Mouse (Mus musculus) C2C12 (cell line): ENCODE results near the gene Ier5. TPM values are rescaled to one million over a fixed set of nuclear protein-coding genes. Genes with fewer than 3 reads are reported as not detected.

Experiments
- H3K27me3 ChIP-seq: one replicate; pipeline ENCODE4 v1.6.1; 2011; ENCODE audit not compliant: control insufficient read depth, insufficient read depth, insufficient read length
- H3K36me3 ChIP-seq: one replicate; pipeline ENCODE4 v1.6.1; 2011; ENCODE audit not compliant: control insufficient read depth, insufficient read depth
- H3K4me3 ChIP-seq: one replicate; pipeline ENCODE4 v1.5.1; 2011; ENCODE audit warnings: mild to moderate bottlenecking, control low read depth; ENCODE audit not compliant: poor library complexity, insufficient read depth, severe bottlenecking
- H3K79me2 ChIP-seq: one replicate; pipeline ENCODE4 v1.6.1; 2011; ENCODE audit not compliant: control insufficient read depth, insufficient read depth
- H3K79me3 ChIP-seq: one replicate; pipeline ENCODE4 v1.6.1; 2011; ENCODE audit warnings: low read depth, control low read depth
- H3ac ChIP-seq: one replicate; pipeline ENCODE3; 2011; ENCODE audit warnings: low read depth; ENCODE audit not compliant: control insufficient read depth, insufficient read length
- CEBPB ChIP-seq: IDR thresholded peaks from one replicate; pipeline ENCODE4 v1.6.1; 2011; ENCODE audit warnings: low read depth, mild to moderate bottlenecking, control low read depth, moderate library complexity
- CTCF ChIP-seq: IDR thresholded peaks from one replicate; pipeline ENCODE4 v1.5.1; 2011; ENCODE audit not compliant: control insufficient read depth, insufficient read depth, insufficient read length
- FOSL1 ChIP-seq: IDR thresholded peaks from one replicate; pipeline ENCODE4 v1.8.0; 2011; ENCODE audit warnings: mild to moderate bottlenecking, low read length; ENCODE audit not compliant: poor library complexity, insufficient read depth, severe bottlenecking
- MAX ChIP-seq: IDR thresholded peaks from one replicate; pipeline ENCODE4 v1.6.1; 2011; ENCODE audit warnings: mild to moderate bottlenecking, control low read depth
- MYOD1 ChIP-seq: IDR thresholded peaks from one replicate; pipeline ENCODE4 v1.6.1; 2011; ENCODE audit warnings: low read depth; ENCODE audit not compliant: control insufficient read depth, insufficient read length
- MYOG ChIP-seq: IDR thresholded peaks from one replicate; pipeline ENCODE4 v1.6.1; 2011; ENCODE audit not compliant: control insufficient read depth, insufficient read length; ENCODE audit errors: extremely low read depth
- USF1 ChIP-seq: IDR thresholded peaks from one replicate; pipeline ENCODE4 v1.6.1; 2011; ENCODE audit warnings: low read depth, mild to moderate bottlenecking, control low read depth, moderate library complexity
- polyA plus RNA-seq: library from polyadenylated mRNA; unstranded; fragments of >200 nt; fragmentation: generic; extraction: Trizol; gene quantifications from one replicate; pipeline ENCODE4 v1.2.1, GENCODE M21; 2012; ENCODE audit warnings: missing spikeins

The Ier5 gene
- polyA plus RNA-seq, 1 experiment, result 24.4 TPM

- TF ChIP-seq FOSL1 (no peak), CTCF (no peak), MYOG (no peak), CEBPB (no peak), USF1 (no peak), MYOD1 (no peak)
- no peaks in the 10 kb centered on the region for H3K27me3 ChIP-seq
- H3K4me3 ChIP-seq, result no peak overlapping the region
- no peaks in the 10 kb centered on the region for H3K36me3 ChIP-seq
- H3K79me3 ChIP-seq, result no peaks in the 10 kb centered on the region
- no peaks in the 10 kb centered on the region for H3K79me2 ChIP-seq
- H3ac ChIP-seq, result no peak overlapping the region
Observed at GRCm38 (mm10) chr1:155086893-155087292, 12.5 kb downstream of the Ier5 start.

- TF ChIP-seq FOSL1, result no peak
- no peak for TF ChIP-seq CTCF
- TF ChIP-seq MAX, result no peak
- no peak for TF ChIP-seq CEBPB
- TF ChIP-seq USF1, result no peak
- no peak for TF ChIP-seq MYOD1
- no peak for TF ChIP-seq MYOG
- no peaks in the 10 kb centered on the region for H3K79me2 ChIP-seq
Observed at GRCm38 (mm10) chr1:155086416-155086815, 13.0 kb downstream of the Ier5 start.

DNA sequence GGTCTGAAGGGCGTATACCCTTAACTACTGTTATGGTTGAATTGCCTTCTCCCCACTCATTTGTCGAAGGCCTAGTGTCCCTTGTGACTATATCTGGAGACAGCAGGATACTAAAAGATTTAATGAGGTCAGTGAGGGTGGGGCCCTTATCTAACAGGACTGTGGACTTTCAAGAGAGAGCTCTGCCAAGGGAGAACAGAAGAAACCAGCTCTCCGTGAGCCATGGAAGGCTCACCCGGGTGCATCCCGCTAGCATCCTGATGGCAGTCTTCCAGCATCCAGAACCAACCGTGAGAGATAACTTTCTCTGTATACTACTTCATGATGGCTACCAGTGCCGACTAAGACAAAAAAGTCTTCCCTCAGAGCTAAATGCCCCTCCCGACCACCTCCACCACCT is 14.6 kb downstream of the Ier5 start:
- H3K4me3 ChIP-seq, result no peak overlapping the region
- no peak for TF ChIP-seq CEBPB
- TF ChIP-seq MAX, result no peak
- TF ChIP-seq FOSL1, result no peak
- no peak for TF ChIP-seq USF1
- no peak for TF ChIP-seq MYOG
- TF ChIP-seq CTCF, result no peak
- TF ChIP-seq MYOD1, result no peak
- H3K79me3 ChIP-seq, result no peaks in the 10 kb centered on the region
- H3ac ChIP-seq, result no peak overlapping the region
- no peaks in the 10 kb centered on the region for H3K27me3 ChIP-seq
- H3K79me2 ChIP-seq, result no peaks in the 10 kb centered on the region
- no peaks in the 10 kb centered on the region for H3K36me3 ChIP-seq

More at GRCm38 (mm10) chr1:155086416-155086815, 13.0 kb downstream of the Ier5 start:
- Histone ChIP-seq H3K36me3 (no peaks in the 10 kb centered on the region), H3K27me3 (no peaks in the 10 kb centered on the region), H3K79me3 (no peaks in the 10 kb centered on the region), H3ac (no peak overlapping the region), H3K4me3 (no peak overlapping the region)

- Histone ChIP-seq H3K79me3 (no peaks in the 10 kb centered on the region), H3K79me2 (no peaks in the 10 kb centered on the region), H3K36me3 (no peaks in the 10 kb centered on the region), H3K4me3 (peak overlapping the region; percentile 21), H3K27me3 (no peaks in the 10 kb centered on the region), H3ac (peak overlapping the region; percentile 66)
- TF ChIP-seq MYOD1 (no peak), CTCF (no peak), CEBPB (peak; percentile 16)
Observed at GRCm38 (mm10) chr1:155083271-155084265, 15.9 kb downstream of the Ier5 start.

- H3K79me3 ChIP-seq, result no peaks in the 10 kb centered on the region
- no peak for TF ChIP-seq USF1
- TF ChIP-seq MAX, result peak; percentile 49
- peak overlapping the region; percentile 66 for H3ac ChIP-seq
- H3K36me3 ChIP-seq, result no peaks in the 10 kb centered on the region
- H3K79me2 ChIP-seq, result no peaks in the 10 kb centered on the region
- no peaks in the 10 kb centered on the region for H3K27me3 ChIP-seq
- H3K4me3 ChIP-seq, result peak overlapping the region; percentile 21
Observed at GRCm38 (mm10) chr1:155082965-155083268, 16.5 kb downstream of the Ier5 start.

DNA sequence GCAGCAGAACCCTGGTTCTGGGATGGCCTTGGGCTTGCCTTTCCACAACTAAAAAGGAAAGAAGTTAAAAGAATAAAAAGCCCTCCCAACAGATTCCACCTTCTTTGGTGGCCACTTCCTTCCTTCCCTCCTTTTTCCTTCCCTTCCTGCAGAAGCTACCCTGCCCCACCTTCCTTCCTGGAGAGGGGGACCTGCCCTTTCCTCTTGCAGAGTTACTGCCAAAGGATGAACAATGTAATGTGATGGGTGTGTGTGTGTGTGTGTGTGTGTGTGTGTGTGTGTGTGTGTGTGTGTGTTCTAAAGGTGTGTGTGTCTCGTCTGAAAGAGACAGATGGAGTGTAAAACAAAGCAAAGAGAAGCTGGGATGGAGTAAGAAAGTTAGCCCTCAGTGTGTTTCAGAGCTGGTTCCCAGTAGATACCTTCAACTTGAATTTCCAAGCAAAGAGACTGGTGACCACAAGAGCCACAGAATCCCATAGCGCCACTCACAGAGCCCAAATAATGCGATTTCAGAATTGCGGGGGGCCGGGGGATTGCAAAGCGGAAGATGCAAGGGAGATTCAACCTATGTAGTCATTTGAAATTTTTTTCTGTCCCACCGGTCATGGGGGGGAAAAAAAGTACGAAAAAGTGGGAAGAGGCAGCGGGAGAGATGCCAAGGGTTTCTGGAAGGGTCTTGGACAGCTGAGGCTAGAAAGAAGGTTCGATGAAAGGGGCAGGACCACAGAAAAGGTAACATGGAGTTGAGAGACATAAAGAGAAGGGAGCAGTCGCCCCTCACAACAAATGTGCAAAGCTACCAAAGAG is 17.1 kb downstream of the Ier5 start:
- no peak overlapping the region for H3K4me3 ChIP-seq
- no peaks in the 10 kb centered on the region for H3K27me3 ChIP-seq
- no peak for TF ChIP-seq MAX
- TF ChIP-seq CEBPB, result no peak
- TF ChIP-seq USF1, result no peak
- TF ChIP-seq MYOD1, result no peak
- no peak for TF ChIP-seq CTCF
- TF ChIP-seq MYOG, result no peak
- TF ChIP-seq FOSL1, result no peak
- no peaks in the 10 kb centered on the region for H3K36me3 ChIP-seq
- H3ac ChIP-seq, result peak overlapping the region; percentile 66
- H3K79me2 ChIP-seq, result no peaks in the 10 kb centered on the region
- H3K79me3 ChIP-seq, result no peaks in the 10 kb centered on the region
